Mouse (Mus musculus): ENCODE results near the gene Klhl33.

DNA sequence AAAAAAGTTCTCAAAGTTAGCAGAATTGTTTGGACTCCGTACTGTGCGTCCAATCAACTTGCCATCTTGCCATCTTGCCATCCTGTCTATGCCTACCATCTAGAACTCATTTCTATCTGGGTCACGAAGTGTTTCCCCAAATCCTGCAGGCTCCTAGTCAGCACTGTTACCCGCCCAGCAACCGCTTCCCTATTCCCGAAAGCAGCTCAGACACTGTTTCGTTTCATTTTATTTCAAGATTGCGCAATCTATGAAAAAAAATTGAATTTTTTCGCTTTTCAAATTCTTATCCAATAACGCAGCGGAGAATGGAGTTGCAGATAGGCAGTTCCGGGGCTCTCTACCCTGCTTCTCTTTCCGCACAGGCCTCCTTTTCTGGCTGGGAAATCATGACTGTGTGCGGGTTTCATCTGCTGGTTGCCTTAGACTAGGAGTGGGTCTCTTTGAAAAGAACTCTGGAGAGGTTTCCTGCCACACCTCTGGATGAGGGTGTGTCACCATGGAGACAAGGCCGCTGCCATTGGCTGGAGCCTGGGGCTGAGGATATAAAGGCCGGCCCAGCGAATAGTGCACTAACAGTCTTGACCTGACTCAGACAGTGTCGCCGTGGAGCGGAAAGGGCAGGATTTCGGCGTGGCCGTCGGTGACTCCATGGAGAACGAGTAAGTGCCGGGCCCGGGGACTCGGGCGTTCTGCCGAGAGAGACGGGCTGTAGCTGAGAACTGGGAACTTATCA, 46.8 kb upstream of the Klhl33 start, which contains the start of gene Gm49342:
- TF ChIP-seq CTCF (IDR thresholded peaks at IDR 0.05) (peak; percentile 68), EP300 (IDR thresholded peaks at IDR 0.05) (0 out of 2 replicates have a peak, but pooled peaks have one; percentile 11)
